Mouse (Mus musculus) G1E (cell line): ENCODE data around the gene Krtcap2.

ENCODE experiments used
- CTCF ChIP-seq: IDR thresholded peaks from 2 replicates; pipeline ENCODE4 v1.5.1; 2012; ENCODE audit warnings: low read depth, low read length, inconsistent platforms, mixed read lengths
- GATA1 ChIP-seq: IDR thresholded peaks from 2 replicates; pipeline ENCODE4 v1.6.1; 2012; ENCODE audit warnings: borderline replicate concordance, low read length, inconsistent platforms, mixed read lengths

DNA sequence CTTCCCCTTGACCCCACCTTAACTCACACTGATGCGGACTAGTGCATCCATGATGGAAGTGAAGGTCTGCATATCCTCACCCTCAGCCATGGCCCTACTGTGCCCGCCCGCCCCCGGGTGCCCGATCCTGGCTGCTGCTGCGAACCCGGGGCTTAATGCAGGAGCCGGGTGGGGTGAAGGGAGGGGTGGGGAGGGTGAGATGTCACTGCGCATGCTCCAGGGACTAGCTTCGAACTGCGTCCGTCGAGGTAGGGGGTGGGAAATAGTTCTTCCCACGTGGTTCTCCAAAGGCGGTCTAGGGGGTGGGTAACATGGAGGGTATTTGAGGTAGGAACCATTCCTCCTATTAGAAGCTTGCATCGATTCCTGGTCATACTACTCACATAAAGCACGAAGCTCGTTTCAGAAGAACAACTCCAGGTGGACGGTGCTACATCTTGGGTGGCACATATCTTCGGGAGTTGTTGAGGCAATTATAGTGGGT is at the start of gene Krtcap2:
- no peak for TF ChIP-seq CTCF
- TF ChIP-seq GATA1: no peak
